Mouse (Mus musculus) left cerebral cortex, postnatal 14 days (tissue): ENCODE data around the gene Zfp704. TPM values are rescaled to one million over a fixed set of nuclear protein-coding genes. Genes with fewer than 3 reads are reported as not detected.

Source experiments
- DNase-seq, 2 experiments: peaks; one replicate each; pipeline ENCODE4 v3.0.0; 2021 to 2022; ENCODE audit warnings: low spot score in 2 of 2, mixed read lengths in 1 of 2
- intact Hi-C: fragments of 180-260 bp; cut with DNase I; formaldehyde crosslinking; loops from one replicate; pipeline ENCODE4 v1.15.1; 2025
- total RNA-seq, 2 experiments: library from RNA; stranded (reverse); gene quantifications; 2 replicates each; pipeline ENCODE4 v1.2.3; 2021

The Zfp704 gene
- total RNA-seq, 2 experiments from 2014 or later, result 36.2 to 38.4 TPM

GRCm38 (mm10) chr3:9403255-9404050 lies 206.4 kb downstream of the Zfp704 start:
- intact Hi-C loops, result loop anchor here (10.0 kb wide), 1 partner anchor 191 kb away; no protein-coding TSS in a partner anchor
- DNase-seq, result no peak

GRCm38 (mm10) chr3:9402836-9403235 lies 207.0 kb downstream of the Zfp704 start:
- peak; percentile 25 to 41 for DNase-seq

GRCm38 (mm10) chr3:9402345-9402744 lies 207.5 kb downstream of the Zfp704 start:
- DNase-seq, result no peak
- intact Hi-C loops, result loop anchor here (10.0 kb wide), 1 partner anchor 192 kb away; no protein-coding TSS in a partner anchor

More at GRCm38 (mm10) chr3:9402836-9403235, 207.0 kb downstream of the Zfp704 start:
- intact Hi-C loops, result loop anchor here (10.0 kb wide), 1 partner anchor 192 kb away; no protein-coding TSS in a partner anchor

- DNase-seq, result no peak
- intact Hi-C loops, result loop anchor here (2.0 to 10.0 kb wide), 3 partner anchors 65 to 303 kb away; no protein-coding TSS in a partner anchor
Observed at GRCm38 (mm10) chr3:9401685-9402084, 208.2 kb downstream of the Zfp704 start.

GRCm38 (mm10) chr3:9400886-9401221 lies 209.0 kb downstream of the Zfp704 start:
- intact Hi-C loops, result loop anchor here (2.0 to 10.0 kb wide), 3 partner anchors 66 to 304 kb away; no protein-coding TSS in a partner anchor
- DNase-seq, result no peak

GRCm38 (mm10) chr3:9400201-9400885 lies 209.5 kb downstream of the Zfp704 start:
- intact Hi-C loops, result loop anchor here (2.0 to 10.0 kb wide), 3 partner anchors 66 to 304 kb away; no protein-coding TSS in a partner anchor
- peak; percentile 70 to 72 for DNase-seq

- intact Hi-C loops, result no loop called here
- DNase-seq, result no peak
Observed at GRCm38 (mm10) chr3:9398271-9398670, 211.6 kb downstream of the Zfp704 start.
